Comparison of ENCODE assay signal across 8 mouse cellular contexts in the genomic region with DNA sequence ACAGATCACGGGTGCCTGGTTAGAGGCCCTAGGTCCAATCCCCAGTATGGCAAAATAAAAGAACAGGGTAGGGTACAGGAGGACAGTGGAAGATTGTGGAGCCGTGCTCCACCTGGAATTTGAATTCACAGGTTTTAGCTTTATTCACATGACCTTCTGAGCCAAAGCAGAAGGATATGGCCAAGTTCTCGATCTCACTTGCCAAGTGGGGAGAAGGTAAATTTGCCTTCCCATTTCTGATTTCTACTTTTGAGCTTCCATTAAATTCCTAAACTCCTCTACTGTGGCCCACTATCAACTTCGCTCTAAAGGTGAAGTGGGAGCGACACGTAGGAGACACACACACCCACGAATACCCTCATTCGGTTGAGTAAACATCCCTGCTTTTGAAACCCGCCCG. TPM values are rescaled to one million over a fixed set of nuclear protein-coding genes. Genes with fewer than 3 reads are reported as not detected.
DNase-seq lines count a peak whose midpoint lies in the region; ATAC-seq and TF ChIP-seq lines count a peak whose summit lies in the region.

No protein-coding gene starts in this region.

- DNase-seq in kidney, postnatal 36 days: no peak
- DNase-seq in embryo, embryonic 9.5 days (ENCODE audit: extremely low spot score): no peak
- DNase-seq in frontal cortex, postnatal 36 days (ENCODE audit: low spot score in 2 of 2): no peak
- DNase-seq in cerebellum, adult 18-20 months: no peak

- H3K27ac ChIP-seq in kidney, embryonic 14.5 days (ENCODE audit: low read depth, low read length): peak overlapping the region; percentile 100
- H3K27ac ChIP-seq in bone marrow macrophage, adult 2 months (ENCODE audit: insufficient read depth, low read depth, low read length): peak overlapping the region; percentile 58
- H3K27ac ChIP-seq in hindbrain, embryonic 12.5 days: peak overlapping the region; percentile 96
- H3K27ac ChIP-seq in midbrain, embryonic 12.5 days (replicated peaks): peak overlapping the region; percentile 96

- peak overlapping the region; percentile 94 for H3K9ac ChIP-seq in kidney, embryonic 14.5 days (ENCODE audit: low read depth, low read length)
- peak overlapping the region; percentile 89 for H3K9ac ChIP-seq in hindbrain, embryonic 12.5 days
- peak overlapping the region; percentile 82 for H3K9ac ChIP-seq in midbrain, embryonic 12.5 days (replicated peaks)

- peak overlapping the region; percentile 80 for H3K4me3 ChIP-seq in kidney, embryonic 14.5 days (ENCODE audit: low read length)
- H3K4me3 ChIP-seq in bone marrow macrophage, adult 2 months (ENCODE audit: insufficient read depth, low read length): peak overlapping the region; percentile 96
- H3K4me3 ChIP-seq in hindbrain, embryonic 12.5 days: peak overlapping the region; percentile 87
- peak overlapping the region; percentile 91 for H3K4me3 ChIP-seq in midbrain, embryonic 12.5 days

- TF ChIP-seq CTCF in bone marrow macrophage, adult 2 months (IDR thresholded peaks at IDR 0.05; ENCODE audit: low read depth, low read length): no peak

- peaks cover 20% of the 10 kb centered on the region for H3K36me3 ChIP-seq in kidney, embryonic 14.5 days (ENCODE audit: control insufficient read depth, insufficient read depth, low read length)
- peaks cover 16% of the 10 kb centered on the region for H3K36me3 ChIP-seq in hindbrain, embryonic 12.5 days
- peaks cover 28% of the 10 kb centered on the region for H3K36me3 ChIP-seq in midbrain, embryonic 12.5 days

- no peak for TF ChIP-seq POLR2A in bone marrow macrophage, adult 2 months (IDR thresholded peaks at IDR 0.05; ENCODE audit: borderline replicate concordance, low read depth, low read length)

- H3K9me3 ChIP-seq in kidney, embryonic 14.5 days (ENCODE audit: control insufficient read depth, low read length): no peaks in the 10 kb centered on the region
- H3K9me3 ChIP-seq in hindbrain, embryonic 12.5 days (replicated peaks): no peaks in the 10 kb centered on the region
- no peaks in the 10 kb centered on the region for H3K9me3 ChIP-seq in midbrain, embryonic 12.5 days

- H3K4me1 ChIP-seq in kidney, embryonic 14.5 days (ENCODE audit: control insufficient read depth, insufficient read depth, low read length): peaks cover 48% of the 10 kb centered on the region
- H3K4me1 ChIP-seq in bone marrow macrophage, adult 2 months (ENCODE audit: control insufficient read depth, insufficient read depth, low read length): peaks cover 43% of the 10 kb centered on the region
- peaks cover 54% of the 10 kb centered on the region for H3K4me1 ChIP-seq in hindbrain, embryonic 12.5 days
- peaks cover 53% of the 10 kb centered on the region for H3K4me1 ChIP-seq in midbrain, embryonic 12.5 days

- H3K27me3 ChIP-seq in kidney, embryonic 14.5 days (ENCODE audit: control insufficient read depth, insufficient read depth, low read length): no peaks in the 10 kb centered on the region
- H3K27me3 ChIP-seq in hindbrain, embryonic 12.5 days: no peaks in the 10 kb centered on the region
- no peaks in the 10 kb centered on the region for H3K27me3 ChIP-seq in midbrain, embryonic 12.5 days

- peak overlapping the region; percentile 87 for H3K4me2 ChIP-seq in kidney, embryonic 14.5 days (replicated peaks; ENCODE audit: low read depth, low read length)
- peak overlapping the region; percentile 79 for H3K4me2 ChIP-seq in hindbrain, embryonic 12.5 days (replicated peaks)
- peak overlapping the region; percentile 88 for H3K4me2 ChIP-seq in midbrain, embryonic 12.5 days (replicated peaks)

- 12% methylated on average over 10 of the region's 10 CpGs for WGBS in kidney, embryonic 14.5 days
- WGBS in hindbrain, embryonic 12.5 days: 19% methylated on average over 10 of the region's 10 CpGs
- WGBS in midbrain, embryonic 12.5 days: 18% methylated on average over 10 of the region's 10 CpGs

- no peak for ATAC-seq in kidney, embryonic 14.5 days (ENCODE audit: low FRiP score, low TSS enrichment)
- ATAC-seq in hindbrain, embryonic 12.5 days (ENCODE audit: low FRiP score): no peak
- no peak for ATAC-seq in midbrain, embryonic 12.5 days (ENCODE audit: low FRiP score, low read depth)

RNA-seq across cellular contexts. Expression of a gene that starts 0.9 kb away (rescaled TPM):
- 37.3 and 43.2 TPM in 2 replicates for polyA plus RNA-seq in kidney, embryonic 14.5 days (2014; fragmentation: Nextera tagmentation; extraction: Ambion mirVana)
- 105 and 106 TPM in 2 replicates for polyA plus RNA-seq in bone marrow macrophage, adult 2 months (2012; ENCODE audit: insufficient read depth, insufficient read length, missing spikeins)
- 82.8 and 88.2 TPM in 2 replicates for polyA plus RNA-seq in hindbrain, embryonic 12.5 days (2016; fragmentation: Nextera tagmentation; extraction: Ambion mirVana)
- 80.9 and 81.1 TPM in 2 replicates for polyA plus RNA-seq in midbrain, embryonic 12.5 days (2016; fragmentation: Nextera tagmentation; extraction: Ambion mirVana)

RNA-seq across cellular contexts. Expression of a gene that starts 20.8 kb away (rescaled TPM):
- polyA plus RNA-seq in kidney, embryonic 14.5 days (2014; fragmentation: Nextera tagmentation; extraction: Ambion mirVana): 94.7 and 106 TPM in 2 replicates
- polyA plus RNA-seq in bone marrow macrophage, adult 2 months (2012; ENCODE audit: insufficient read depth, insufficient read length, missing spikeins): 20.2 and 24.7 TPM in 2 replicates
- polyA plus RNA-seq in hindbrain, embryonic 12.5 days (2016; fragmentation: Nextera tagmentation; extraction: Ambion mirVana): 56.5 and 60.7 TPM in 2 replicates
- polyA plus RNA-seq in midbrain, embryonic 12.5 days (2016; fragmentation: Nextera tagmentation; extraction: Ambion mirVana): 36.1 and 43.0 TPM in 2 replicates

RNA-seq across cellular contexts. Expression of a gene that starts 40.0 kb away (rescaled TPM):
- 137 and 181 TPM in 2 replicates for polyA plus RNA-seq in kidney, embryonic 14.5 days (2014; fragmentation: Nextera tagmentation; extraction: Ambion mirVana)
- polyA plus RNA-seq in bone marrow macrophage, adult 2 months (2012; ENCODE audit: insufficient read depth, insufficient read length, missing spikeins): 51.4 and 57.5 TPM in 2 replicates
- polyA plus RNA-seq in hindbrain, embryonic 12.5 days (2016; fragmentation: Nextera tagmentation; extraction: Ambion mirVana): 136 TPM in 2 replicates
- 156 and 166 TPM in 2 replicates for polyA plus RNA-seq in midbrain, embryonic 12.5 days (2016; fragmentation: Nextera tagmentation; extraction: Ambion mirVana)

RNA-seq across cellular contexts. Expression of a gene that starts 51.5 kb away (rescaled TPM):
- 8.6 and 10.2 TPM in 2 replicates for polyA plus RNA-seq in kidney, embryonic 14.5 days (2014; fragmentation: Nextera tagmentation; extraction: Ambion mirVana)
- polyA plus RNA-seq in bone marrow macrophage, adult 2 months (2012; ENCODE audit: insufficient read depth, insufficient read length, missing spikeins): 37.0 and 37.8 TPM in 2 replicates
- 40.5 and 45.1 TPM in 2 replicates for polyA plus RNA-seq in hindbrain, embryonic 12.5 days (2016; fragmentation: Nextera tagmentation; extraction: Ambion mirVana)
- polyA plus RNA-seq in midbrain, embryonic 12.5 days (2016; fragmentation: Nextera tagmentation; extraction: Ambion mirVana): 40.1 and 42.6 TPM in 2 replicates
